Mouse (Mus musculus) testis, adult 2 months (tissue): Measurements from ENCODE around the gene Arhgef28. TPM values are rescaled to one million over a fixed set of nuclear protein-coding genes. Genes with fewer than 3 reads are reported as not detected.

Experiments
- H3K27ac ChIP-seq: fragments of 200-500 bp; 2 replicates; pipeline ENCODE4 v1.5.1; 2012; ENCODE audit warnings: low read depth, low read length; ENCODE audit not compliant: control insufficient read depth, insufficient read depth
- H3K27me3 ChIP-seq: fragments of 200-500 bp; 2 replicates; pipeline ENCODE4 v1.6.1; 2012; ENCODE audit warnings: mild to moderate bottlenecking, low read length, moderate library complexity; ENCODE audit not compliant: control insufficient read depth, insufficient read depth
- H3K36me3 ChIP-seq: fragments of 200-500 bp; 2 replicates; pipeline ENCODE4 v1.6.1; 2012; ENCODE audit warnings: mild to moderate bottlenecking, low read length; ENCODE audit not compliant: control insufficient read depth, insufficient read depth
- H3K4me1 ChIP-seq: fragments of 200-500 bp; 2 replicates; pipeline ENCODE4 v1.6.1; 2012; ENCODE audit warnings: low read length; ENCODE audit not compliant: control insufficient read depth, insufficient read depth
- H3K4me3 ChIP-seq: fragments of 200-500 bp; 2 replicates; pipeline ENCODE4 v1.5.1; 2012; ENCODE audit warnings: low read depth, mild to moderate bottlenecking, low read length, moderate library complexity, mixed read lengths; ENCODE audit not compliant: control insufficient read depth
- CTCF ChIP-seq: fragments of 200-500 bp; IDR thresholded peaks from 2 replicates; pipeline ENCODE4 v1.5.1; 2012; ENCODE audit warnings: low read depth, mild to moderate bottlenecking, inconsistent platforms, low read length, moderate library complexity; ENCODE audit not compliant: control insufficient read depth, insufficient read depth, insufficient replicate concordance
- POLR2A ChIP-seq: fragments of 200-500 bp; IDR thresholded peaks from 2 replicates; pipeline ENCODE4 v1.6.1; 2012; ENCODE audit warnings: low read depth, mild to moderate bottlenecking, inconsistent platforms, low read length, moderate library complexity; ENCODE audit not compliant: control insufficient read depth
- polyA plus RNA-seq: library from polyadenylated mRNA; depleted of rRNA; stranded (reverse); fragments of >200 nt; gene quantifications from 2 replicates; pipeline ENCODE4 v1.2.3, GENCODE M21; 2012; rRNA removed

Gene Arhgef28
- polyA plus RNA-seq, 1 experiment = 0.67 TPM

DNA sequence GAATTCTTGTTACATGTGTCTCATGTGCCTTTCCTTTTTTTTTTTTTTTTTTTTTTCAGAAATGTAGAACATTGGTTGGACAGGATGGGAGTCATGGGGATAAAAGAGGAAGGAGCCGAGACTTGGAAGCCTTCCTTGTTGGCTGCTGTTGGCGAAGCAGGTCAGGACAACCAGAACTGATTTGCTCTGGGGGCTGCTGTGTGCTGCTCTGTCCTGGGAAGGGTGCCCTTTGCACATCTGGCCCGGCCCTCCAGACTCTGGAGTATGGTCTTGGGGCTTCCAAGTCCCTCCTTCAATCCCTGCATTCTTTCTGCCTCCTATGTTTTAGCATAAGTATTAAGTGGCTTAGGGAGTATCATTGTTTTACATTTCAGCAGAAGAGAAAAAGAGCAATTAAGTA, 347.2 kb downstream of the Arhgef28 start:
- Histone ChIP-seq H3K27me3 (no peaks in the 10 kb centered on the region), H3K4me1 (no peaks in the 10 kb centered on the region), H3K4me3 (no peak overlapping the region), H3K36me3 (no peaks in the 10 kb centered on the region), H3K27ac (no peak overlapping the region)
- TF ChIP-seq POLR2A (no peak), CTCF (no peak)

DNA sequence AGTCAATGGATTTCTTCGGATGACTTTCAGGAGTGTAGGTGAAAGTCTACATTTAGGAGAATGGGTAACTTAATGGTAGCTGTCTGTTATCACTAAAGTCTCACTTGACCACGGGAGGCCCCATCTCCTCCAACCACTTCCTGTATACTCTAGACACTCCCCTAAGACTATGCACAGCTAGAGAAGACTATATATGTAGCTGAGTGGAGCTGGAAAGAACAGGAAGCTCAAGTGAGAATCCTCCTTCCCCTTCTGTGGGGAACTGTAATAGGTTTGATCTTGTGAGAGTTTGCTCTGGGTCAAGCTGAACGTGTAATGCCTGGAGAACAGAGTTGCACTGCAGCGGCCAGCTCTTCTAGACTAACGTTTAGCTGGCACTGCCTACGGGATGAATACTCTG, 348.4 kb downstream of the Arhgef28 start:
- Histone ChIP-seq H3K4me1 (no peaks in the 10 kb centered on the region), H3K36me3 (no peaks in the 10 kb centered on the region), H3K27ac (no peak overlapping the region), H3K4me3 (no peak overlapping the region), H3K27me3 (no peaks in the 10 kb centered on the region)
- no peak for TF ChIP-seq POLR2A
- TF ChIP-seq CTCF = no peak

DNA sequence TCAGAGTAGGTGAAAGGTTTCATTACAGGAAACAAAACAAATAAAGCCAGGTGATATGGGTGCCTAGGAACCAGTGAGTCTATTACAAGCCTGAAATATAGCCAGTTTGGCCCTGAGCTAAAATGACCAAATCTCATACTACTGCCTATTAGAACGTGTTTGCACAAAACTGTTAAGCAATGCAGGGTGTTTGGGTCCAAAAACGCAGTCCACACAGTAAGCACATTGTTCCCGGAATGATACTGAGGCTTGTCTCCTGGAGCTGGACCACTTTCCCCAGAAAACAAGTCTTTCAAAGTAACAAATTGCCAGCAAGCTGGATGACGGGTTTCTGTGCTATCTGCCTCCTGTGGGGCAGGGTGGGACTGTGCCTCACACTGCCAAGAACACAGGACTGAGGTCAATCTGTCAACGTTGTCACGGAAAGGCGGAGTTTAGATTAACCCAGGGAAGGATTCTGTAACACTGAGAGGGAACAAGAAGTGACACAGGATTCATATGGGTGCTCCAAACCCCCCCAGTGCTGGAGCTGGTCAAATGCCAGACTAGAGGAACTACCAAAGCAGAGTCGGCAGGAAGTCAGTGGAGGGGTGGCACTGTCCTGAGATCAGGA, 352.8 kb downstream of the Arhgef28 start:
- TF ChIP-seq CTCF (no peak), POLR2A (no peak)
- Histone ChIP-seq H3K4me3 (no peak overlapping the region), H3K27me3 (no peaks in the 10 kb centered on the region), H3K4me1 (no peaks in the 10 kb centered on the region), H3K27ac (no peak overlapping the region), H3K36me3 (no peaks in the 10 kb centered on the region)

Other genes with a start within 250 kb of the Arhgef28 start
- 3.3 and 3.4 TPM in 2 replicates for gene Utp15, start 56.6 kb upstream of the Arhgef28 start, polyA plus RNA-seq
- 18.5 and 22.2 TPM in 2 replicates for gene Ankra2, start 56.6 kb upstream of the Arhgef28 start, polyA plus RNA-seq
- gene Gm21976, start 73.4 kb upstream of the Arhgef28 start, polyA plus RNA-seq = 0.36 and 0.49 TPM in 2 replicates
- gene Btf3, start 110.6 kb upstream of the Arhgef28 start, polyA plus RNA-seq = 423 and 429 TPM in 2 replicates
- not detected in 2 replicates for gene Foxd1, start 147.8 kb upstream of the Arhgef28 start, polyA plus RNA-seq